Mouse (Mus musculus): ENCODE measurements around the gene Rab6b. TPM values are rescaled to one million over a fixed set of nuclear protein-coding genes. Genes with fewer than 3 reads are reported as not detected.
"Not testable (repeated sequence)": the region's sequence is repeated elsewhere in the genome, so short reads cannot be mapped to it uniquely, and the experiment has no call there.

Rab6b gene
- polyA plus RNA-seq, 1 experiment from 2014 or later, result 110 TPM

- H3K36me3 ChIP-seq (replicated peaks), result no peaks in the 10 kb centered on the region
- no peak for ATAC-seq (replicated peaks)
- no peaks in the 10 kb centered on the region for H3K9me3 ChIP-seq
- H3K27ac ChIP-seq, result no peak overlapping the region
- WGBS, result 90% methylated on average over 12 of the region's 12 CpGs
- peaks cover 50% of the 10 kb centered on the region for H3K4me1 ChIP-seq
- H3K4me3 ChIP-seq, result no peak overlapping the region
- no peak overlapping the region for H3K9ac ChIP-seq
- no peak overlapping the region for H3K4me2 ChIP-seq
- H3K27me3 ChIP-seq (replicated peaks), result no peaks in the 10 kb centered on the region
These were observed 37.6 kb downstream of the Rab6b start for GRCm38 (mm10) chr9:103149074-103149799.

GRCm38 (mm10) chr9:103153286-103153685 is 41.7 kb downstream of the Rab6b start:
- ATAC-seq (replicated peaks), result no peak
- Histone ChIP-seq H3K9ac (no peak overlapping the region), H3K27me3 (replicated peaks) (no peaks in the 10 kb centered on the region), H3K27ac (peak overlapping the region; percentile 48; the same call in 1 of the 2 replicates), H3K4me2 (no peak overlapping the region), H3K9me3 (no peaks in the 10 kb centered on the region), H3K4me3 (no peak overlapping the region), H3K36me3 (replicated peaks) (no peaks in the 10 kb centered on the region), H3K4me1 (peaks cover 10% of the 10 kb centered on the region)
- 51% methylated on average over 5 of the region's 5 CpGs for WGBS

- ATAC-seq (replicated peaks), result no peak
- peaks cover 9% of the 10 kb centered on the region for H3K4me1 ChIP-seq
- H3K9ac ChIP-seq, result no peak overlapping the region
- no peaks in the 10 kb centered on the region for H3K36me3 ChIP-seq (replicated peaks)
- H3K4me3 ChIP-seq, result no peak overlapping the region
- WGBS, result 88% methylated on average over 2 of the region's 2 CpGs
- H3K27me3 ChIP-seq (replicated peaks), result no peaks in the 10 kb centered on the region
- H3K9me3 ChIP-seq, result no peaks in the 10 kb centered on the region
- H3K4me2 ChIP-seq, result no peak overlapping the region
- H3K27ac ChIP-seq, result no peak overlapping the region
These were observed 43.0 kb downstream of the Rab6b start for GRCm38 (mm10) chr9:103154568-103154967.

GRCm38 (mm10) chr9:103155158-103155557 is 43.6 kb downstream of the Rab6b start:
- 82% methylated on average over 7 of the region's 7 CpGs for WGBS
- ATAC-seq (replicated peaks); H3K27ac ChIP-seq; H3K4me1 ChIP-seq; H3K27me3 ChIP-seq (replicated peaks); H3K36me3 ChIP-seq (replicated peaks); H3K9me3 ChIP-seq; H3K9ac ChIP-seq; H3K4me2 ChIP-seq; H3K4me3 ChIP-seq: not testable (repeated sequence)

- no peak overlapping the region for H3K4me2 ChIP-seq
- WGBS, result 69% methylated on average over 15 of the region's 15 CpGs
- no peak overlapping the region for H3K27ac ChIP-seq
- H3K4me3 ChIP-seq, result no peak overlapping the region
- H3K9ac ChIP-seq, result no peak overlapping the region
- no peaks in the 10 kb centered on the region for H3K4me1 ChIP-seq
- H3K36me3 ChIP-seq (replicated peaks), result peaks cover 20% of the 10 kb centered on the region; the same call in 1 of the 2 replicates
- no peaks in the 10 kb centered on the region for H3K27me3 ChIP-seq (replicated peaks)
- no peaks in the 10 kb centered on the region for H3K9me3 ChIP-seq
- no peak for ATAC-seq (replicated peaks)
These were observed 52.2 kb downstream of the Rab6b start for GRCm38 (mm10) chr9:103163806-103164205.

- H3K4me1 ChIP-seq, result no peaks in the 10 kb centered on the region
- H3K4me2 ChIP-seq, result no peak overlapping the region
- H3K9me3 ChIP-seq, result no peaks in the 10 kb centered on the region
- no peak overlapping the region for H3K27ac ChIP-seq
- no peak overlapping the region for H3K9ac ChIP-seq
- no peak overlapping the region for H3K4me3 ChIP-seq
- WGBS, result 82% methylated on average over 6 of the region's 6 CpGs
- peaks cover 13% of the 10 kb centered on the region; the same call in 1 of the 2 replicates for H3K36me3 ChIP-seq (replicated peaks)
- no peaks in the 10 kb centered on the region for H3K27me3 ChIP-seq (replicated peaks)
- ATAC-seq (replicated peaks), result no peak
These were observed 56.5 kb downstream of the Rab6b start for GRCm38 (mm10) chr9:103168046-103168445.

GRCm38 (mm10) chr9:103168771-103169170 is 57.2 kb downstream of the Rab6b start:
- H3K36me3 ChIP-seq (replicated peaks), result peaks cover 8% of the 10 kb centered on the region; the same call in 1 of the 2 replicates
- WGBS, result 75% methylated on average over 7 of the region's 7 CpGs
- H3K27ac ChIP-seq, result no peak overlapping the region
- no peak overlapping the region for H3K4me3 ChIP-seq
- no peaks in the 10 kb centered on the region for H3K9me3 ChIP-seq
- no peak for ATAC-seq (replicated peaks)
- H3K4me2 ChIP-seq, result no peak overlapping the region
- no peak overlapping the region for H3K9ac ChIP-seq
- no peaks in the 10 kb centered on the region for H3K4me1 ChIP-seq
- no peaks in the 10 kb centered on the region for H3K27me3 ChIP-seq (replicated peaks)

- Histone ChIP-seq H3K4me1 (peaks cover under 1% of the 10 kb centered on the region; the same call in 1 of the 2 replicates), H3K4me2 (no peak overlapping the region), H3K27me3 (replicated peaks) (no peaks in the 10 kb centered on the region), H3K27ac (no peak overlapping the region), H3K4me3 (no peak overlapping the region), H3K9ac (no peak overlapping the region), H3K9me3 (no peaks in the 10 kb centered on the region), H3K36me3 (replicated peaks) (no peaks in the 10 kb centered on the region; the same call in 1 of the 2 replicates)
- no peak for ATAC-seq (replicated peaks)
- 59% methylated on average over 6 of the region's 6 CpGs for WGBS
These were observed 63.4 kb downstream of the Rab6b start for GRCm38 (mm10) chr9:103174771-103175519.

GRCm38 (mm10) chr9:103175692-103176091 is 64.1 kb downstream of the Rab6b start:
- Histone ChIP-seq H3K9ac (no peak overlapping the region), H3K4me3 (no peak overlapping the region), H3K4me1 (peaks cover 8% of the 10 kb centered on the region), H3K4me2 (no peak overlapping the region), H3K9me3 (no peaks in the 10 kb centered on the region), H3K27me3 (replicated peaks) (no peaks in the 10 kb centered on the region), H3K36me3 (replicated peaks) (no peaks in the 10 kb centered on the region; the same call in 1 of the 2 replicates), H3K27ac (no peak overlapping the region)
- WGBS, result 95% methylated on average over 7 of the region's 7 CpGs
- no peak for ATAC-seq (replicated peaks)

- peak overlapping the region; percentile 41; the same call in 1 of the 2 replicates for H3K4me2 ChIP-seq
- no peaks in the 10 kb centered on the region; the same call in 1 of the 2 replicates for H3K36me3 ChIP-seq (replicated peaks)
- H3K4me3 ChIP-seq, result no peak overlapping the region
- H3K9me3 ChIP-seq, result no peaks in the 10 kb centered on the region
- H3K27ac ChIP-seq, result peak overlapping the region; percentile 40; the same call in 1 of the 2 replicates
- no peaks in the 10 kb centered on the region for H3K27me3 ChIP-seq (replicated peaks)
- ATAC-seq (replicated peaks), result 0 out of 2 replicates have a peak, but pooled peaks have one; percentile 16
- WGBS, result 65% methylated on average over 3 of the region's 3 CpGs
- peaks cover 13% of the 10 kb centered on the region for H3K4me1 ChIP-seq
- H3K9ac ChIP-seq, result no peak overlapping the region
These were observed 68.7 kb downstream of the Rab6b start for GRCm38 (mm10) chr9:103180303-103180702.

GRCm38 (mm10) chr9:103180807-103181565 is 69.4 kb downstream of the Rab6b start:
- Histone ChIP-seq H3K27me3 (replicated peaks) (no peaks in the 10 kb centered on the region), H3K9ac (no peak overlapping the region; the same call in 1 of the 2 replicates), H3K27ac (peak overlapping the region; percentile 40; the same call in 1 of the 2 replicates), H3K9me3 (no peaks in the 10 kb centered on the region), H3K4me1 (peaks cover 13% of the 10 kb centered on the region), H3K4me2 (peak overlapping the region; percentile 41), H3K36me3 (replicated peaks) (no peaks in the 10 kb centered on the region; the same call in 1 of the 2 replicates), H3K4me3 (peak overlapping the region; percentile 21)
- ATAC-seq (replicated peaks), result peak; percentile 62
- 5% methylated on average over 20 of the region's 20 CpGs for WGBS

GRCm38 (mm10) chr9:103181886-103182285 is 70.3 kb downstream of the Rab6b start:
- ATAC-seq (replicated peaks), result no peak
- H3K27me3 ChIP-seq (replicated peaks), result no peaks in the 10 kb centered on the region
- no peak overlapping the region for H3K9ac ChIP-seq
- WGBS, result 89% methylated on average over 8 of the region's 8 CpGs
- no peaks in the 10 kb centered on the region for H3K9me3 ChIP-seq
- no peak overlapping the region for H3K4me3 ChIP-seq
- peaks cover 13% of the 10 kb centered on the region for H3K4me1 ChIP-seq
- no peak overlapping the region for H3K27ac ChIP-seq
- H3K36me3 ChIP-seq (replicated peaks), result no peaks in the 10 kb centered on the region; the same call in 1 of the 2 replicates
- H3K4me2 ChIP-seq, result no peak overlapping the region
